Mouse (Mus musculus) hindbrain, embryonic 10.5 days (tissue): ENCODE results near the gene Cd6. TPM values are rescaled to one million over a fixed set of nuclear protein-coding genes. Genes with fewer than 3 reads are reported as not detected.

Experiments used
- DNase-seq: peaks from one replicate; pipeline ENCODE4 v3.0.0-alpha.2; 2017; ENCODE audit warnings: low spot score
- H3K27ac ChIP-seq: fragments of 300-500 bp; sonication (generic); 2 replicates; pipeline ENCODE4 v1.5.1; 2016; ENCODE audit warnings: mild to moderate bottlenecking, moderate library complexity
- H3K27me3 ChIP-seq: fragments of 300-500 bp; sonication (generic); 2 replicates; pipeline ENCODE4 v1.6.1; 2016; ENCODE audit warnings: mild to moderate bottlenecking; ENCODE audit not compliant: poor library complexity, insufficient read depth, severe bottlenecking
- H3K36me3 ChIP-seq: fragments of 300-500 bp; sonication (generic); 2 replicates; pipeline ENCODE4 v1.6.1; 2016; ENCODE audit warnings: mild to moderate bottlenecking, moderate library complexity
- H3K4me1 ChIP-seq: fragments of 300-500 bp; sonication (generic); replicated peaks from 2 replicates; pipeline ENCODE4 v1.6.1; 2016; ENCODE audit warnings: mild to moderate bottlenecking
- H3K4me3 ChIP-seq: fragments of 300-500 bp; sonication (generic); 2 replicates; pipeline ENCODE4 v1.5.1; 2016; ENCODE audit warnings: mild to moderate bottlenecking, moderate library complexity
- H3K9me3 ChIP-seq: fragments of 300-500 bp; sonication (generic); 2 replicates; pipeline ENCODE4 v1.6.1; 2016; ENCODE audit warnings: mild to moderate bottlenecking, moderate library complexity
- WGBS: fragments of 180-500 bp; shearing (Covaris S2); methylation state at CpG from one replicate; pipeline ENCODE4 v1.1.7; 2016; 5-methylcytosine and 5-hydroxymethylcytosine counted together
- polyA plus RNA-seq: library from polyadenylated mRNA; unstranded; fragments of >200 nt; fragmentation: Nextera tagmentation; extraction: Ambion mirVana; gene quantifications from 2 replicates; pipeline ENCODE4 v1.2.1, GENCODE M21; 2016

The Cd6 gene
- polyA plus RNA-seq, 1 experiment from 2014 or later: not detected

- no peaks in the 10 kb centered on the region for H3K36me3 ChIP-seq
- 0 out of 2 replicates have a peak, but pooled peaks cover 6% of the 10 kb centered on the region for H3K27me3 ChIP-seq
- no peak overlapping the region for H3K27ac ChIP-seq
- no peaks in the 10 kb centered on the region for H3K9me3 ChIP-seq
- no peak for DNase-seq
- no peak overlapping the region for H3K4me3 ChIP-seq
- 89% methylated on average over 4 of the region's 4 CpGs for WGBS
- H3K4me1 ChIP-seq: peaks cover 34% of the 10 kb centered on the region
Observed at GRCm38 (mm10) chr19:10787406-10787805, 42.5 kb downstream of the Cd6 start.

- 92% methylated on average over 6 of the region's 6 CpGs for WGBS
- 0 out of 2 replicates have a peak, but pooled peaks cover 6% of the 10 kb centered on the region for H3K27me3 ChIP-seq
- H3K9me3 ChIP-seq: no peaks in the 10 kb centered on the region
- H3K4me3 ChIP-seq: no peak overlapping the region
- no peaks in the 10 kb centered on the region for H3K36me3 ChIP-seq
- no peak overlapping the region for H3K27ac ChIP-seq
- peaks cover 34% of the 10 kb centered on the region for H3K4me1 ChIP-seq
- DNase-seq: no peak
Observed at GRCm38 (mm10) chr19:10786753-10787152, 43.1 kb downstream of the Cd6 start.

GRCm38 (mm10) chr19:10784796-10785459 lies 44.9 kb downstream of the Cd6 start:
- Histone ChIP-seq H3K27ac (no peak overlapping the region), H3K27me3 (no peaks in the 10 kb centered on the region), H3K9me3 (no peaks in the 10 kb centered on the region), H3K36me3 (no peaks in the 10 kb centered on the region), H3K4me1 (peaks cover 30% of the 10 kb centered on the region), H3K4me3 (no peak overlapping the region)
- WGBS: 84% methylated on average over 10 of the region's 10 CpGs
- no peak for DNase-seq

- Histone ChIP-seq H3K9me3 (no peaks in the 10 kb centered on the region), H3K4me3 (no peak overlapping the region), H3K27me3 (no peaks in the 10 kb centered on the region), H3K27ac (no peak overlapping the region), H3K36me3 (no peaks in the 10 kb centered on the region), H3K4me1 (peaks cover 23% of the 10 kb centered on the region)
- WGBS: 25% methylated on average over 3 of the region's 3 CpGs
- no peak for DNase-seq
Observed at GRCm38 (mm10) chr19:10784061-10784460, 45.8 kb downstream of the Cd6 start.

- H3K27me3 ChIP-seq: no peaks in the 10 kb centered on the region
- H3K4me1 ChIP-seq: peaks cover 22% of the 10 kb centered on the region
- H3K36me3 ChIP-seq: no peaks in the 10 kb centered on the region
- DNase-seq: no peak
- H3K4me3 ChIP-seq: no peak overlapping the region
- H3K9me3 ChIP-seq: no peaks in the 10 kb centered on the region
- no peak overlapping the region for H3K27ac ChIP-seq
- WGBS: 81% methylated on average over 4 of the region's 4 CpGs
Observed at GRCm38 (mm10) chr19:10783168-10783567, 46.7 kb downstream of the Cd6 start.

GRCm38 (mm10) chr19:10781641-10782040 lies 48.2 kb downstream of the Cd6 start:
- no peaks in the 10 kb centered on the region; the same call in 1 of the 2 replicates for H3K27me3 ChIP-seq
- no peaks in the 10 kb centered on the region for H3K36me3 ChIP-seq
- no peak for DNase-seq
- peaks cover 21% of the 10 kb centered on the region for H3K4me1 ChIP-seq
- H3K9me3 ChIP-seq: no peaks in the 10 kb centered on the region
- no peak overlapping the region for H3K4me3 ChIP-seq
- H3K27ac ChIP-seq: no peak overlapping the region
- WGBS: 85% methylated on average over 4 of the region's 4 CpGs

- no peaks in the 10 kb centered on the region for H3K36me3 ChIP-seq
- H3K27ac ChIP-seq: no peak overlapping the region
- DNase-seq: no peak
- H3K9me3 ChIP-seq: no peaks in the 10 kb centered on the region
- no peak overlapping the region for H3K4me3 ChIP-seq
- 89% methylated on average over 4 of the region's 4 CpGs for WGBS
- H3K27me3 ChIP-seq: no peaks in the 10 kb centered on the region; the same call in 1 of the 2 replicates
- H3K4me1 ChIP-seq: no peaks in the 10 kb centered on the region
Observed at GRCm38 (mm10) chr19:10776906-10777305, 53.0 kb downstream of the Cd6 start.

- 94% methylated on average over 6 of the region's 6 CpGs for WGBS
- no peaks in the 10 kb centered on the region; the same call in 1 of the 2 replicates for H3K27me3 ChIP-seq
- no peak for DNase-seq
Observed at GRCm38 (mm10) chr19:10774141-10774540, 55.7 kb downstream of the Cd6 start.

GRCm38 (mm10) chr19:10773384-10773783 lies 56.5 kb downstream of the Cd6 start:
- Histone ChIP-seq H3K27me3 (no peaks in the 10 kb centered on the region; the same call in 1 of the 2 replicates), H3K4me1 (peaks cover 12% of the 10 kb centered on the region), H3K36me3 (no peaks in the 10 kb centered on the region), H3K27ac (no peak overlapping the region), H3K4me3 (no peak overlapping the region), H3K9me3 (no peaks in the 10 kb centered on the region)
- WGBS: 81% methylated on average over 7 of the region's 7 CpGs
- no peak for DNase-seq

More at GRCm38 (mm10) chr19:10774141-10774540, 55.7 kb downstream of the Cd6 start:
- Histone ChIP-seq H3K36me3 (no peaks in the 10 kb centered on the region), H3K27ac (no peak overlapping the region), H3K4me3 (no peak overlapping the region), H3K9me3 (no peaks in the 10 kb centered on the region), H3K4me1 (peaks cover 4% of the 10 kb centered on the region)

- Histone ChIP-seq H3K27me3 (no peaks in the 10 kb centered on the region; the same call in 1 of the 2 replicates), H3K9me3 (no peaks in the 10 kb centered on the region), H3K27ac (no peak overlapping the region), H3K4me1 (peaks cover 13% of the 10 kb centered on the region), H3K4me3 (no peak overlapping the region), H3K36me3 (no peaks in the 10 kb centered on the region)
- no peak for DNase-seq
- 94% methylated on average over 10 of the region's 10 CpGs for WGBS
Observed at GRCm38 (mm10) chr19:10772866-10773265, 57.0 kb downstream of the Cd6 start.

- Histone ChIP-seq H3K27ac (no peak overlapping the region), H3K4me1 (peaks cover 18% of the 10 kb centered on the region), H3K4me3 (no peak overlapping the region), H3K36me3 (no peaks in the 10 kb centered on the region), H3K9me3 (no peaks in the 10 kb centered on the region), H3K27me3 (no peaks in the 10 kb centered on the region)
- no peak for DNase-seq
- 85% methylated on average over 7 of the region's 7 CpGs for WGBS
Observed at GRCm38 (mm10) chr19:10771995-10772394, 57.9 kb downstream of the Cd6 start.

GRCm38 (mm10) chr19:10769429-10770195 lies 60.2 kb downstream of the Cd6 start:
- WGBS: 77% methylated on average over 12 of the region's 12 CpGs
- Histone ChIP-seq H3K36me3 (no peaks in the 10 kb centered on the region), H3K4me3 (no peak overlapping the region), H3K27me3 (no peaks in the 10 kb centered on the region), H3K27ac (no peak overlapping the region), H3K4me1 (peaks cover 18% of the 10 kb centered on the region), H3K9me3 (no peaks in the 10 kb centered on the region)
- no peak for DNase-seq
